Mouse (Mus musculus) adrenal gland, adult 8-10 months (tissue): ENCODE measurements around the gene Mok. TPM values are rescaled to one million over a fixed set of nuclear protein-coding genes. Genes with fewer than 3 reads are reported as not detected.
"Not testable (repeated sequence)": the region's sequence is repeated elsewhere in the genome, so short reads cannot be mapped to it uniquely, and the experiment has no call there.

ENCODE experiments used
- DNase-seq: peaks from one replicate; pipeline ENCODE4 v3.0.0; 2022
- total RNA-seq, 4 experiments: library from RNA; stranded (reverse); gene quantifications; 2 replicates each; pipeline ENCODE4 v1.2.4; 2022

Gene Mok
- total RNA-seq = 1 to 10 TPM; 1.4 to 3.7 (median 2.5) TPM

DNA sequence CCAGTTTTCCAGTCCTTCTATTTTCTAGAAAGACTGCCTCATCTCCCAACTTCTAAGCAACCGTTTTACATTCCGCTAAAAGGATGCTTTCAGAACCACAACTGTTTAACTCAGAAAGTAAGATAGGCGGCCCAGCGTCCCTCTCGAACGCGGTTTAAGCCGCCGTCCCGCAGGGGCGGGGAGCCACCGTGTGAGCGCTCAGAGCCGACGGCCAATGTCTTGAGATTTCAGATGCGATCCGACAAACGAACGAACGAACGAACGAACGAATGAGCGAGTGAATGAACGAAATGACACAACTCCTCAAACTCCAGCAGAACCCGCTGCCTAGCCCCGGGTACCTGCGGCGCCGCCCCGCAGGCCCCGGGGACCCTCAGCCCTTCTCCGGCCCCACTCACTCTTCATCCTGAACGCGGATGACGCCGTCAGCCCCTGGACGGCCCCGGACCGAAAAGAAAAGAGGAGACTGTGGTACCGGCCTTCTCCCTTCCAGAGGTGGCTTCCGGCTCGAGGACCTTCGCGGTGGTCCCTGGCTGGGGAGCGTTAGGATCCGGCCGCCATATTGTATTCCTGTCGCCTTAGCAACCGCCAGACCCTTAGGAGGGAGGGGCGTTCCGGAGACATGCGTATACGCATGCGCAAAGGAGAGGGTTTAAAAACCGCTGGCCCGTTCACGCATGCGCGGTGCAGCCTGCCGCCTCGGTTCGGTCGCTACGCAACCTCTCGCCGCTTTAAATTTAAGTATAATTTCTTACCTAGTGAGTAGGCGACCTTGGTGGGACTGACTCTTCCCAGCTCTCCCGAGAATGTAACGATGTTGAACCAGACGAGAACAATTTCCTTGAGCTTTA is at the start of gene Mok:
Mok (minus strand) TSS at position 592 of the 851 bp plus-strand sequence.
- DNase-seq = peak; percentile 92

DNA sequence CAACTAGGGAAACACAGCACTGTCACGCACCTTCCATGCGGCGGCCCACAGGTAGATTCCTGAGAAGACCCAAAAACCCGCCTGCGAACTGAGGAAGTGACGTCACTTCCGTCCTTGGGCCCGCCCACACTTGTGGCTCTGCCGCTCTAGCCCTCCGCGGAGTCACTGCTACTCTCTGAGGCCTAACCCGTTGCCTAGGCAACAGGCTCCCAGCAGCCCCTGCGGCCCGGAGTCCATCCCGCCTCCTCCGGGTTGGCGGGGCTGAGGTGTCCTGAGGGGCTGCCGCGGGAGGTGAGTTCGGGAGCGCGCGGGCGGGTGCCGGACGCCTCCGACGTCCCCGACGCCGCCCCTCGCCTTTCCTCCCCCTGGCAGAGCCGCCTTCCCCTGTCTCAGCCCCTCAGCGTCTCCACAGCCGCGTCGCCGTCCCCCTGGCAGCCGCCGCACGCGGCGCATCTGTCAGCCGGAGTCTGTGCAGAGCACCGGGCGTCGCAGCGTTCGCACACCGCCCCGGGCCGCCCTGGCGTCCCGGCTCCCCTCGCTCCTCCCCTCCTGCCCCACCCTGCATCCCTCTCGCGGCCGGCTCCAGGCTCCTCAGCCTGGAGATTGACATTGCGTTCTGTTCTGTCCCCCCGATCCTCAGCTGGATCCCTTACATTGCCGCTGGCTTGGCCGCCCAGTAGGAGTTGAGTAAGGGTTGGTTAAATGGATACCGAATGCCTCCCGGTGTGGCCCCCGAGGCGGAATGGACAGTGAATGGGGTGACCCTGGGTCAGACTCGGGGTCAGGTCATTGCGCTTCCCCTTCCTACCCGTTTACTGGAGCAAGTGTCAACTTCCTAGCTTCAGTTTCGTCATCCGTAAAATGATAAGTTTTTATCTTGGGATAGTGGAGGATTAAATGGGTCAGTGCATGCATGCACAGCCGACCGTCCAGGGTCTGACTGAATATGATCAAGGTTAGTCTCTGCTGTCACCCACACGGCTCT is 48.6 kb upstream of the Mok start, which contains the start of the genes Cinp and Tecpr2:
Cinp (minus strand) TSS at position 110 of the 985 bp plus-strand sequence.
Tecpr2 (plus strand) TSS at position 229 of the 985 bp plus-strand sequence.
- peak; percentile 97 for DNase-seq

DNA sequence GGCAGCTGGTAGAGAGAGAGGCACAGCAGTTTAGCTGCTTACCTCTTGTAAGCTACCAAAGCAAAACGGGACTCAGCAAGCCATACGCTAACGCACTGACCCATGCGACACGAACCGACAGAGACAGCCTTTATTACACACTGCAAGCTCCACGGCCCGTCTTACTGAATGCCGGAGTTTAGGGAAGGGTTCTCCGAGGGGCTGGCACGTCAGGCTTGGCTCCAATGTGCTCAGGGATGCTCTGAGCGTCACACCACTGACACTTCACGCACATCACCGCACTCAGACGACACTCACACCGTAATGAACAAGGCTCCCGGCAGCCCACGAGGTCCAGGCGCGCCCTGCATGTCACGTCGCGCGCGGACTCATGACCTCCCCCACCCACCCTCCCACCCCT is 47.9 kb upstream of the Mok start:
- DNase-seq = no peak

DNA sequence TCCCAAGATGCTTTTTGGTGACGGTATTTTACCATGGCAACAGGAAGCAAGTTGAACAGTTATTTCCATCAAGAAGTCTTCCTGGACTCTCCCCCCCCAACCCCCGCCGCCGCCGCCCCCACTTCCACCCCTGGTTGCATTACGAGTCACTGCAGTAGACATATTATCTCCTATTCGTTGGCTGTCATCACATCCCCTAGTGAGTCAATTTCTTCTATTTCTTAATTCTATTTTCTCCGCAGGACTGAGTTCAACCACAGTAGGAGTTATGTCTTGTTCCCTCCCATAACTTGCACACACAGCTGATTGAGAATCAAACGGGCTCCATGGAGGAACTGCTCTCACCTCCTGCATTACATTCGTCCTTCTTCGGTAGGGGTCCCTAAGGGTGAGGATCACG is 47.4 kb upstream of the Mok start:
- DNase-seq = no peak

- DNase-seq = no peak
These were observed 44.5 kb upstream of the Mok start for GRCm38 (mm10) chr12:110885251-110885650.

DNA sequence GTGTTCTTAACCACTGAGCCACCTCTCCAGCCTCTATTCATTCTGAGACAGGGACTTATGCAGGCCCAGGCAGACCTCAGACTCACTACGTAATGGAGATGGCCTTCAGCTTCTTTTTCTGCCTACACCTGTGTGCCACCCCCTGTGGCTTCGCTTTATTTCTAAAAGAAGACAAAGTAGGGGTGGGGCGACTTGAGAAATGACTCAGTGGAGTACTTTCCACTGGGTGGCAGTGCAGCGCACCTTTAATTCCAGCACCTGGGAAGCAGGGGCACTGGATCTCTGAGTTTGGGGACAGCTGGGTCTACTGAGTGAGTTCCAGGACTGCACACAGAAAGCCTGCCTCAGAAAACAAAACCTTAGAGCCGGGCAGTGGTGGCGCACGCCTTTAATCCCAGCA is 41.6 kb upstream of the Mok start:
- DNase-seq = no peak

GRCm38 (mm10) chr12:110875351-110875750 is 34.6 kb upstream of the Mok start:
- no peak for DNase-seq

DNA sequence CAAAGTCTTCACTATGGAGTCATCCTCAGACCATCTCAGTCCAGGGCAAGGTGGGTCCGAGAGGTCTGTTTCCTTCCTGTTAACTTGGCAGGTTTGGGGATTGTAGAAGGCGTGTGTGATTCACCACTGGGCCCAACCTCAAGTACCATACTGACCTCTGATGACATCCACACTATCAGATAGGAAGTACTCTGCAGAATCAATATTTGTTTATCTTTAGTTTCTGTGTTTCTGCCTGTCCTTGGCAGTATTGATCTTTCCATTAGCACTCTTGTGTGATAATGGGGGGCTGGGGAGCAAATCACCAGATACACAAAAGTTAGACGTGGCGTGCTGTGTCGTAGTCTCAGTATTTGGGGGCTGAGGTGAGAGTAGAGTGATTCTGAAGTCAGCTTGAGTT is 30.5 kb upstream of the Mok start:
- DNase-seq = no peak

DNA sequence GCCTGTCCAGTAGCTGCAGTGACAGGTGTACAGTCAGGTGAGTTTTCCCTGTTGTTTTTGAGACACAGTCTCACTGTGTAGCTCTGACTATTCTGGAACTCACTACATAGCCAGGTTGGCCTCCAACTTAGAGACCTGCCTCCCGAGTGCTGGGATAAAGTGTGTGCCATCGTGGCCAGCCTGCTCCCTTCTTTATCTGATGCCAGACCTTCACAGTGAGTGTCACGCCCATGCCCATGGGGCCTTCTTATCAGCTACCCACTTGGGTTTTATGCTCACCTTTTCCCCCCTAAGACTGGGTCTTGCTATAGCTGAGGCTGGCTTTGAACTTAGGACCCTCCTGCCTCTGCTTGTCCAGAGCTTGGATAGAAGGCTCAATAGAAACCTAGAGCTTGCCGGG is 29.4 kb upstream of the Mok start:
- DNase-seq = no peak

DNA sequence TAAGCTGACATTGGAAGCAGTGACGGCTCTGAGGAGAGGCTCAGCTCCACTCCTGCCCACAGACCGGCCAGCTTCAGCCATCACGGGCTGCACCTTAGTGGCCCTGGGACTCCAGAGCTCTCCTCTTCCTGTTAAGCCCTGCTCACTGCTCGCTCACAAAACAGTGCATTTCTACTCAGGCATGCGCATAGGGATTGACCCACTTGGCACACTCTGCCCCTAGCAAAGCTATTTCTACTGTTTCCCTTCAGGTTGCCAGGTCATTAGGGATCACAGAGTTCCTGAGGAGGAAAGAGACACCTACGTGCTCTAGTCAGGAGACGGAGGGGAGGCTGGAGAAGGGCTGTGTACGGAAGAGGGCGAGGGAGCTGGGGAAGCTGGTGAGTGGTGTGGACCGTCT is 25.2 kb upstream of the Mok start:
- no peak for DNase-seq

DNA sequence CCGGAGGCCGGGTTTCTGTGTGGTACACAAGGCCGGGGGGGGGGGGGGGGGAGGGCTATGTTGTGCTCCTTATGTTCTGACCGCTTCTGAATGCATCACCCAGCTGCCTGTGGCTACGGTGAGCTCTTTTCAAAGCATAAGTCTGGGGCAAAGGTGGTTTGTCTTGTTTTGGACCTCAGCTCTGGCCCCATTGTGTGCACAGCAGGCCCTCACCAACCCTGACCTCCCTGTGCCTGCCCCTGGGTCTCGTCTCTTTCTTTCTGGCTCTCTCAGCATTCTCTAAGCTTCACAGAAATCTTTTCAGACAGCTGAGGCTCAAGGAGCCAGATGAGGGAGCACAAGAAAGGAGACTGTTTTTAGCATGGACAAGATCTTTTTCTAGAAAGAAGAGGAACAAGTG is 24.8 kb upstream of the Mok start:
- no peak for DNase-seq

- no peak for DNase-seq
These were observed 23.3 kb upstream of the Mok start for GRCm38 (mm10) chr12:110864008-110864407.

DNA sequence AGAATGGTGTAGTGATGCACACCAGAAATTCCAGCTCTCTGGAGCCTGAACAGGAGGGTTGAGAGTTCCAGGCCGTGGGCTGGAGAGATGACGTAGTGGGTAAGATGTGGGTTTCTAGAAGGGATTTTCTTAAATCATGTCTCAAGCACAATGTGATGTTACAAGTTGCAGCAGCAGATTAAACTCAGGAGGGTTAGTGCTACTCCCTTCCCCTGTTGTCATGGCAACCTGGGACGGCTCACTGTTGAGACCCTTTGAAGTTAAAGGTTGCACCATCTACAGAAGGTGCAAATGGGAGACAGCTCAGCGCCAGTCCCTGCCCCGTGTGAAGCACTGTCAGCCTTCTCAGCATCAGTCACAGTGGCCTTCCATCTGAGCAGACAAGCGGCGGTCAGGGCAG is 20.5 kb upstream of the Mok start:
- no peak for DNase-seq

- DNase-seq = no peak
These were observed 19.6 kb upstream of the Mok start for GRCm38 (mm10) chr12:110860293-110860692.

DNA sequence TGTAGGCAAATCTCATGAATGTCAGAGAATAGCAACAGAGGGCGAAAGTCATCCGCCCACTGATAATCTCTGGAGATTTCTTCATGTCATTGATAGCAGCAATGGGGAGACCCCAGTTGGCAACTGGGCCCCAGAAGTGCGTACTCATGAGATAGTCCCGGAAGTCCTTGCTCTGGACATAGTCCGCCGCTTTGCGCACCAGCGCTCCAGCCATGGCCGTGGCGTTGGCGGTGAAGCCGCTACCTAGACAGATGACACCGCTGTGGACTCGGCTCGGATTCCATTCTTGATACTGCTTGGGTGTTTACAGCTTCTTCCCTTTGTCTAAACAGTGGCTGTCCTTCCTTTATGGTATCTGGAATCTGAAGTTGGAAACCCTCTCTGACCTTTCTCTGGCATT is 17.9 kb upstream of the Mok start:
- DNase-seq = not testable (repeated sequence)

DNA sequence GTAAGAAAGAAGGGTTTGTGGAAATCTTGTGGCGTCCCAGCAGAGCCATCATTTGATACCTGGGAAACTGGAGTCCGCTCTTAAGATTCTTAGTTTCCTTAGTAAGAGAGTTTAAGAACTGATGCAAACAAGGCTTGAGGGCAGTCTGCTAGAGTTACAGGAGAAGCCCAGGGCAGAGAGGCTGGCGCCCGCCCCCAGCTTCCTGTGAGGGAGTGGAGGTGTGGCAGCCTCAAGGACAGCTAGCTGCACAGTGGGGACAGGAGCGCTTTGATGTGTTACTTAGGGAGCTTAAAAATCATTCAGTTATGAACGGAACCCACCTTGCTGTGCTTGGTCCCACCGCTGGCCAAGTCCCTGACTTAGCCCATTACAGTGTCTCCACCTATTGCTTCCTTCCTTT is 16.5 kb upstream of the Mok start:
- no peak for DNase-seq

DNA sequence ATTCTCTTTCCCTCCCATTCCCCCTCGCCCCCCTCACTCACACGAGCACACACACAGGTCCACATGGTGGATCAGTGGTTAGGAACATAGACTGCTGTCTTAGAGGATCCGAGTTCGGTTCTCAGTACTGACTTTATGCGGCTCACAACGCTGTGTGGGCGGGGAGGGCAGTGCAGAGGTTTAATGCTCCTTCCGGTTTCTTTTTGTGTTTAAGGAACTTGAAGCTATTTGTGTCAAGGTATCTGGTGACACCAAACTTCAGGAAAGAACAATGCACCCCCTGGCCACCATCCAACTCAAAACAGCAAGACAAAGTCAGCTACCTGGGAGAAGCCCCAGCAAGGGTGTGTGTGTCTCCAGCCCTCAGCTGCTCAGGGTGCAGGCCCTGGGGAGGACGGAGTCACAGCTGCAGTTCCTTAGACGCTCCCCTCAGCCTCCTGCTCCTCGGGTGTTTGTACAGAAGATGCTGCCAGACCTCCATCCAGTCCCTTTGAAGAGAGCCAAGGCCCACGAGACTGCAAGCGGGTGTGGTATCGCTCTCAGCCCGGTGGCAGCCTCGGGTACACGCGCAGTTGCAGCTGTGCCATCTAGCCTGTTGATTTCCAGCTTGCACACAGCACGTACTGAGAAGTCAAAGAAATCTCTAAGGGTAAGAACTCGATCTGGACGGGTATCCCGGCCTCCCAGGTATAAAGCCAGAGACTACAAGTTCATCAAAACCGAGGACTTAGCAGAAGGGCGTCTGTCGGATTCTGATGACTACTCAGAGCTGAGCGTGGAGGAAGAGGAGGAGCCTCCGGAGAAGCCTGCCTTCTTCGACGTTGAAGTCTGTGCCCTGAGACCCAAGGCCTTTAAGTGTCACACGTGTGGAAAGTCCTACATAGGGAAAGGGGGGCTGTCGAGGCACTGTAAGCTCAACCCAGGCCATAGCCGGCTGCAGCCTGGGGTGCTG is 14.3 kb upstream of the Mok start:
- DNase-seq = no peak

- DNase-seq = no peak
These were observed 11.2 kb upstream of the Mok start for GRCm38 (mm10) chr12:110851923-110852322.

- no peak for DNase-seq
These were observed 10.7 kb upstream of the Mok start for GRCm38 (mm10) chr12:110851414-110851813.

DNA sequence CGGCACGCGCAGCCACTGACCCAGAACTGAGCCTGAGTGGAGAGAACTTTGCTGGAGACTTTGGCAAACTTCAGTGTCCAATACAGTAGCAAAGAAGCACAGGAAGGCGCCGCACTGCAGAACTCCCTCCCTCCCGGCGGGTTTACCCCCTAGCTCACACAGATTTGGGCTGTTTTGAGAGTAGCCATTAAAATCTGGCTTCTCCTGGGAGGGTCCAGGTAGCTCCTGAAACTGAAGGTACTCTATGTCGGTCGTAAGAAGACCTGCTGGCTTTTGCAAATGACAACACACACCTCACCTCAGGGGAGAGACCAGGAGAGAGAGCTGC is 10.2 kb upstream of the Mok start:
- DNase-seq = no peak

DNA sequence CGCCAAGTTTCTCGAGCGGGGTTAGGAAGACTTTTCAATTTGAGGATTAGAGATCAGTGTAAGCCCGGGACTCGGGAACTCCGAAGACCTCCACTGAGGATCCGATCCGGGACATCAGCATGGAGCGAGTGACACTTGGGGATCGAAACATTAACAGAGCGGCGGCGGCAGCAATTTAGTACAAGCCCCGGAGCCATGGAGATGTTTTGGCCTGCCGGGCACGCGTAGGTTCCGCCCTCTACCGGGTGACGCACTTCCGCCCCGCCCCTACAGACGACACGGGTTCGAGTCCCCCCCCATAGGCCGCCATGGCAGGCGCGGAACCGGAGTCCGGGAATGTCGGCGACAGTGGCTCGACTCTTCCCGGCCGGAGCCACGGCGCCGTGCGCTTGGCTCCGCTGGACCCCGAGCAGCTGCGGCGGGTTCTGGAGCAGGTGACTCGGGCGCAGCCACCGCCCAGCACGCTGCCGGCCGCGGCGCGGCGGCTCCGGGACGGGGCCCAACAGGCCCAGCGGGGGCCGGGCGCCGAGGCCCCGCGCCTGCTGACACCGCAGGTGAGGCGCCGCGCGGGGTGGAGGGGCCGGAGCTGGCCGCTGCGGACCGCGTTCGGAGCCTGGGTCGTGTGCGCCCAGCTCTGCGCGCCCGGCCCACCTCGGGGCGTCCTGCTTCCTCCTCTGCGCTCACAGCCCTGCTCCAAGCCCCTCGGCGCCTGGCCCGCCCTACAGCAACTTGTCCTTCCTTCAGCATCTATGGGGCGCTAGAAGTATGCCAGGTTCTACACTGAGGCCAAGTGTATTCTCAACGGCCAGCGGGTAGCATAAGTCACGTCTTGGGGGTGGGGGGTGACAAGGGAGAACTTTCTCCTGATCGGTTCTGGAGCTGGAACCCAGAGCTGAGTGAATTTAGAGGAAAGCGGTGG is 9.5 kb upstream of the Mok start, which contains the start of gene Zfp839:
Zfp839 (plus strand) TSS at position 244 of the 919 bp plus-strand sequence.
- DNase-seq = peak; percentile 82
